Mouse (Mus musculus) embryonic facial prominence, embryonic 13.5 days (tissue): ENCODE data around the gene Nup188. TPM values are rescaled to one million over a fixed set of nuclear protein-coding genes. Genes with fewer than 3 reads are reported as not detected.

Experiments
- ATAC-seq: fragments of 200-750 bp; cut with Nextera tagmentation; 2 replicates; pipeline ENCODE4 v1.8.0; 2017; ENCODE audit warnings: low read depth; ENCODE audit not compliant: insufficient number of reproducible peaks, insufficient read depth, low FRiP score, low TSS enrichment
- H3K27ac ChIP-seq: fragments of 300-500 bp; sonication (generic); 2 replicates; pipeline ENCODE4 v1.5.1; 2015; ENCODE audit warnings: moderate library complexity, mild to moderate bottlenecking, inconsistent platforms
- H3K27me3 ChIP-seq: fragments of 300-500 bp; sonication (generic); 2 replicates; pipeline ENCODE4 v1.6.1; 2015; ENCODE audit warnings: mild to moderate bottlenecking, inconsistent platforms
- H3K36me3 ChIP-seq: fragments of 300-500 bp; sonication (generic); 2 replicates; pipeline ENCODE4 v1.6.1; 2015; ENCODE audit warnings: mild to moderate bottlenecking, inconsistent platforms
- H3K4me1 ChIP-seq: fragments of 300-500 bp; sonication (generic); 2 replicates; pipeline ENCODE4 v1.6.1; 2015; ENCODE audit warnings: inconsistent platforms
- H3K4me2 ChIP-seq: fragments of 300-500 bp; sonication (generic); 2 replicates; pipeline ENCODE4 v1.6.1; 2015; ENCODE audit warnings: moderate library complexity, mild to moderate bottlenecking, inconsistent platforms
- H3K4me3 ChIP-seq: fragments of 300-500 bp; sonication (generic); 2 replicates; pipeline ENCODE4 v1.5.1; 2015; ENCODE audit warnings: mild to moderate bottlenecking, inconsistent platforms
- H3K9ac ChIP-seq: fragments of 300-500 bp; sonication (generic); 2 replicates; pipeline ENCODE4 v1.6.1; 2015; ENCODE audit warnings: mild to moderate bottlenecking, inconsistent platforms
- H3K9me3 ChIP-seq: fragments of 300-500 bp; sonication (generic); 2 replicates; pipeline ENCODE4 v1.6.1; 2016; ENCODE audit warnings: inconsistent platforms
- WGBS: fragments of 180-500 bp; shearing (Covaris S2); methylation state at CpG from one replicate; pipeline ENCODE4 v1.1.7; 2015; ENCODE audit warnings: mixed read lengths; 5-methylcytosine and 5-hydroxymethylcytosine counted together
- polyA plus RNA-seq: library from polyadenylated mRNA; unstranded; fragments of >200 nt; fragmentation: Nextera tagmentation; extraction: Ambion mirVana; gene quantifications from 2 replicates; pipeline ENCODE4 v1.2.1, GENCODE M21; 2015

The Nup188 gene
- polyA plus RNA-seq, 1 experiment from 2014 or later, result 40.7 TPM

DNA sequence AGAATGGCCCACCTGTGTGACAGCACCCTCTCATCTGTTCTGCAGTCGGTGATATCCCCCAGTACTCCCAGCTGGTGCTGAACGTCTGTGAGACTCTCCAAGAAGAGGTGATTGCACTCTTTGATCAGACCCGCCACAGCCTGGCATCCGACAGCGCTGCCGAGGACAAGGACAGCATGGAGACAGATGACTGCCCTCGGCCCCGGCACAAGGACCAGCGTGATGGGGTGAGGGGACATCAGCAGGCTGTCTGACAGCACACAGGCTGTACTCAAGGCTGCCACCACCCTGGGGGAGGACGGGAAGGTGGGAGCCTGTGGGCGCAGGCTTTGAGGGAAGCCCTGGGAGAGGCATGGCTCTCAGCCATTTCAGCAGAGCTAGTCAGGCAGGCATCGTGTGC lies 51.0 kb downstream of the Nup188 start:
- Histone ChIP-seq H3K4me3 (no peak overlapping the region), H3K27me3 (no peaks in the 10 kb centered on the region), H3K9me3 (no peaks in the 10 kb centered on the region), H3K9ac (no peak overlapping the region), H3K27ac (no peak overlapping the region), H3K4me2 (no peak overlapping the region), H3K4me1 (no peaks in the 10 kb centered on the region), H3K36me3 (peaks cover 97% of the 10 kb centered on the region)
- ATAC-seq, result no peak
- 85% methylated on average over 12 of the region's 12 CpGs for WGBS

GRCm38 (mm10) chr2:30342061-30342460 lies 55.9 kb downstream of the Nup188 start:
- Histone ChIP-seq H3K27ac (no peak overlapping the region), H3K9me3 (no peaks in the 10 kb centered on the region), H3K36me3 (peaks cover 97% of the 10 kb centered on the region), H3K4me2 (no peak overlapping the region), H3K4me1 (no peaks in the 10 kb centered on the region), H3K9ac (no peak overlapping the region), H3K27me3 (no peaks in the 10 kb centered on the region), H3K4me3 (no peak overlapping the region)
- no peak for ATAC-seq
- 92% methylated on average over 3 of the region's 3 CpGs for WGBS

DNA sequence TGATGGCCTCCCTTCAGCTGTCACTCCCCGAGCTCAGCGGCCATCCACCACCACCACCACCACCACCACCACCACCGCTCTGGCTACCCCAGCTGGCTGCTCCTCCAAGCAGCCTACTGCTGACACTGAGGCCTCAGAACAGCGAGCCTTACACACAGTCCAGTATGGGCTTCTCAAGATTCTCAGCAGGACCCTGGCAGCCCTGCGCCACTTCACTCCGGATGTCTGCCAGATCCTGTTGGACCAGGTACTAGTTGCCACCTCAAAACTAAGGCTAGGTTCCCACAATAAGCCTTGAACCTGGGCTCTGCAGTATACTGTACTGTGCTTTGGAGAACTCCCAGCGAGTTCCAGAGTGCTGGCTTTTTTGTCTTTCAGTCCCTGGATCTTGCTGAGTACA lies 56.3 kb downstream of the Nup188 start:
- Histone ChIP-seq H3K4me3 (no peak overlapping the region), H3K9me3 (no peaks in the 10 kb centered on the region), H3K4me2 (no peak overlapping the region), H3K9ac (no peak overlapping the region), H3K4me1 (no peaks in the 10 kb centered on the region), H3K36me3 (peaks cover 97% of the 10 kb centered on the region), H3K27me3 (no peaks in the 10 kb centered on the region), H3K27ac (no peak overlapping the region)
- WGBS, result 93% methylated on average over 7 of the region's 7 CpGs
- ATAC-seq, result no peak

DNA sequence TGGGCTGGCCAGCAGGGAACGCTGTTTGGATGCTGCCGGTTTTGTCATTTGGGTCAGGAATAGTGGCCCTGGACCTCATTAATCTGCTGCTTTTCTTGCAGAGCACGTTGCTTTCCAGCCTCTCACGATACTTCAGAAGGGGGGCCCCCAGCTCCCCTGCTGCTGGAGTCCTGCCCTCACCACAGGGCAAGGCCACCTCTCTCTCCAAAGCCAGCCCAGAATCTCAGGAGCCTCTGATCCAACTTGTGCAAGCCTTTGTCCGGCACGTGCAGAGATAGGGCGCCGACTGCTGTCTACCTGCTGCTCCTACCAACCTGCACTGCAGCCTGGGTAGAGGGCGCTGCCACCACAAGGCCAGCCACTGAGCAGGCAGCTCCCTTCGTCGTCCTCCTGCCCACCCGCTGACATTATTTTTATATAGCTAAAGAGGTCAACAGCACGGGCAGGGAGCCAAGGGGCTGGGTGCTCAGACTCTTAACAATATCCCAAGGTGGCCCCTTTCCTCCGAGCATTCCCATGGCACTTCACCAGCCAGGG lies 57.5 kb downstream of the Nup188 start:
- H3K9ac ChIP-seq, result no peak overlapping the region; the same call in 1 of the 2 replicates
- no peak overlapping the region for H3K4me2 ChIP-seq
- no peaks in the 10 kb centered on the region for H3K27me3 ChIP-seq
- no peaks in the 10 kb centered on the region for H3K9me3 ChIP-seq
- 85% methylated on average over 14 of the region's 14 CpGs for WGBS
- peaks cover 100% of the 10 kb centered on the region for H3K36me3 ChIP-seq
- no peak overlapping the region for H3K4me3 ChIP-seq
- no peaks in the 10 kb centered on the region for H3K4me1 ChIP-seq
- H3K27ac ChIP-seq, result no peak overlapping the region
- ATAC-seq, result no peak

DNA sequence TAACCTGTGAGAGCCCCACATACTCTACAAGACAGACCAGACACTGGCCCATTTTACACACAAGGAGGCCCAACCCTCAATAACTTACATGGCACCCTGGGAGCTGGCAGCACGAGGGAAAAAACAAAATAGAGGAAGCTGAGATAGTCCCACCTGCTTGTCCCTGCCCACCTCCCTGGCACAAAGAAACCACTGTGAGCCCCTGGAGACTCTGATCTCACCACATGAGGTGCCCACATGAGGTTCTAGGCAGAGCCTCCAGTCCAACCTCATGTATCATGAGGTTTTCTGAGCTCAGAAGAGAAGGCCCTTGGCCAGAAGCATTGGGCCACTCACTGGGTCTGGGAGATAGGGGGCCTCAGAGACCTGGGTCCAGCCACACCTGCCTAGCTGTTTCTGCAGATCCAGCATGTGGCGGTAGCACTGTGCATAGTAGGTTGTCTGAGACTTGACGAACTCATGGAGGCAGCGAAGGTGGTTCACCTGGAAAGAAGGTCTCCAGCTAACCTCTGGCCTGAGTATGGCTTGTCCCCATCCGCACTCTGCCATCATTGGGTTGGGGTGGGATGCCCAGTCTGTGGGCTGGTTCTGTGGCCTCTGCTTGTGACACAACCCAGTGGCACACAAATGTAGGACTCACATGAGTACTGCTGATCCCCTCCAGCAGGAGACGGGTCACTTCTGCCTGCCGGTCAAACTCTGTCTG lies 59.9 kb downstream of the Nup188 start:
- Histone ChIP-seq H3K27ac (no peak overlapping the region), H3K4me3 (no peak overlapping the region), H3K9ac (no peak overlapping the region), H3K4me1 (no peaks in the 10 kb centered on the region; the same call in 1 of the 2 replicates), H3K4me2 (no peak overlapping the region), H3K27me3 (no peaks in the 10 kb centered on the region), H3K36me3 (peaks cover 98% of the 10 kb centered on the region), H3K9me3 (no peaks in the 10 kb centered on the region)
- WGBS, result 90% methylated on average over 7 of the region's 7 CpGs
- no peak for ATAC-seq

DNA sequence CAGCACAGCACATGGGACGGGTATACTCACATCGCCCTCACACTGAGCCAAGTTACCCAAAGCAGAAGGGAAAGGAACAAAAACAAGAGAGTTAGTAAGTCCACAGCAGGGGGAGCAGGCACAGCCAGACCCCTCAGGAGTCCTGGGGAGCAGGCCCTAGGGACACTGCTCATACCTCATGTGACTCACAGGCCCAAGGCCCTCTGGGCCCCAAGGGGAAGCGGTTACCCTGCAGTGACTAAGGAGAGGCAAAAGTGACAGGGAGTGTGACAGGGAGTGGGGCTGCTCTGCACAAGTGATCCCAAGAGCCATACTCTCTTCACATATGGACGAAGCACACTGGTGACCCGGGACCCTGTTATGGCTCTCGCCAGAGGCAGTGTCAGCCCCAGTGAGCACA lies 63.0 kb downstream of the Nup188 start:
- H3K9ac ChIP-seq, result no peak overlapping the region
- H3K4me3 ChIP-seq, result no peak overlapping the region
- no peaks in the 10 kb centered on the region for H3K9me3 ChIP-seq
- WGBS, result 90% methylated on average over 6 of the region's 6 CpGs
- no peak overlapping the region for H3K27ac ChIP-seq
- H3K4me1 ChIP-seq, result no peaks in the 10 kb centered on the region; the same call in 1 of the 2 replicates
- no peaks in the 10 kb centered on the region for H3K27me3 ChIP-seq
- H3K36me3 ChIP-seq, result peaks cover 91% of the 10 kb centered on the region
- H3K4me2 ChIP-seq, result no peak overlapping the region
- ATAC-seq, result no peak

DNA sequence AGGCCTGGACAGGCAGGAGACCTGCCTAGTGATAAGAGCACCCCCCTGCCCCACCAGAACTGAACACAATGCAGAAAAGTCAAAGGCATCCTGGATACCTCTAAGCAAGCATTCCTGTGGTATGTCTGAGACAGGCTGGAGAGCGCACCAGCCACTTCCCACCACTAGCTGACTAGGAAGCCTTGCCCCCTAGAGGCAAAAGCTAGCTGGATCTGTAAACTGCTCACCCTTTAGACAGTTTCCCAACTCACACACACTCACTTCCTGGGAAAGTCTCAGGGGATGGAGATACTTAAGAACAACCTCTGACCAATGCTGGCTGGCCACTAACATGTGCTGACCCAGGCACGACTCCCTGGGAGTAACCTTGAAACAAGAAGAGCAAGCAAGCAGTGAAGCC lies 65.0 kb downstream of the Nup188 start:
- 72% methylated on average over 2 of the region's 2 CpGs for WGBS
- H3K4me1 ChIP-seq, result no peaks in the 10 kb centered on the region; the same call in 1 of the 2 replicates
- no peak overlapping the region for H3K27ac ChIP-seq
- no peak overlapping the region for H3K4me3 ChIP-seq
- no peaks in the 10 kb centered on the region for H3K9me3 ChIP-seq
- no peak overlapping the region for H3K9ac ChIP-seq
- H3K36me3 ChIP-seq, result peaks cover 84% of the 10 kb centered on the region
- ATAC-seq, result no peak
- H3K27me3 ChIP-seq, result no peaks in the 10 kb centered on the region
- no peak overlapping the region for H3K4me2 ChIP-seq

DNA sequence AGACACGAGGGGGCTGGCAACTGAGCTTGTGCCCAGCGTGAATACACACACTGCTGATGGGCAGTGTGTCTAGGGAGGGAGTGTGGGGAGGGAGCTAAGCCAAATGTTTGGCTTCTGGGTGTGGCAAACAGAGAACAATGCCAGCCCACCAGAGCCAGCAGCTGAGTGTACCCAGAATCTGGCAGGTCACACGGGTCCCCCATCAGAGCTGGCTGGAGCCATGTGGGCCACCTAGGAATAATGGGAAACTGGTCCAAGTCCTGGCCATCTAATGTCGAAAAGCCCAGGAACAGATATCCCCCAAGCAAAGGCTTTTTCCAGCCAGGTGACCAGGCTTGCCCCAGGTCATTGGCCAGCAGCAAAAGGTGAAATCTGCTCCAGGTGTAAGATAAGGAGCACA lies 69.7 kb downstream of the Nup188 start:
- H3K4me3 ChIP-seq, result no peak overlapping the region
- H3K4me1 ChIP-seq, result peaks cover 24% of the 10 kb centered on the region
- no peak for ATAC-seq
- no peak overlapping the region for H3K27ac ChIP-seq
- H3K4me2 ChIP-seq, result no peak overlapping the region
- H3K9me3 ChIP-seq, result no peaks in the 10 kb centered on the region
- H3K9ac ChIP-seq, result peak overlapping the region; percentile 27; the same call in 1 of the 2 replicates
- peaks cover 37% of the 10 kb centered on the region for H3K36me3 ChIP-seq
- WGBS, result 65% methylated on average over 4 of the region's 4 CpGs
- no peaks in the 10 kb centered on the region for H3K27me3 ChIP-seq

GRCm38 (mm10) chr2:30356266-30356665 lies 70.1 kb downstream of the Nup188 start:
- WGBS, result 52% methylated on average over 4 of the region's 4 CpGs
- peaks cover 24% of the 10 kb centered on the region for H3K4me1 ChIP-seq
- peaks cover 35% of the 10 kb centered on the region for H3K36me3 ChIP-seq
- H3K9me3 ChIP-seq, result no peaks in the 10 kb centered on the region
- H3K4me2 ChIP-seq, result no peak overlapping the region
- H3K9ac ChIP-seq, result 0 out of 2 replicates have a peak overlapping the region, but pooled peaks have one; percentile 27
- 0 out of 2 replicates have a peak overlapping the region, but pooled peaks have one; percentile 8 for H3K27ac ChIP-seq
- no peaks in the 10 kb centered on the region for H3K27me3 ChIP-seq
- no peak overlapping the region for H3K4me3 ChIP-seq
- no peak for ATAC-seq

GRCm38 (mm10) chr2:30356906-30357305 lies 70.7 kb downstream of the Nup188 start:
- peaks cover 24% of the 10 kb centered on the region for H3K4me1 ChIP-seq
- no peak overlapping the region for H3K4me2 ChIP-seq
- H3K9ac ChIP-seq, result peak overlapping the region; percentile 85
- no peak for ATAC-seq
- H3K9me3 ChIP-seq, result no peaks in the 10 kb centered on the region
- peaks cover 34% of the 10 kb centered on the region for H3K36me3 ChIP-seq
- H3K4me3 ChIP-seq, result 0 out of 2 replicates have a peak overlapping the region, but pooled peaks have one; percentile 84
- 70% methylated on average over 9 of the region's 9 CpGs for WGBS
- H3K27ac ChIP-seq, result 0 out of 2 replicates have a peak overlapping the region, but pooled peaks have one; percentile 8
- H3K27me3 ChIP-seq, result no peaks in the 10 kb centered on the region

- peaks cover 24% of the 10 kb centered on the region for H3K4me1 ChIP-seq
- WGBS, result 43% methylated on average over 8 of the region's 8 CpGs
Observed at GRCm38 (mm10) chr2:30357552-30358510, 71.6 kb downstream of the Nup188 start.

More at GRCm38 (mm10) chr2:30357552-30358510, 71.6 kb downstream of the Nup188 start:
- no peak for ATAC-seq
- H3K27ac ChIP-seq, result 0 out of 2 replicates have a peak overlapping the region, but pooled peaks have one; percentile 16
- H3K9ac ChIP-seq, result peak overlapping the region; percentile 85
- no peaks in the 10 kb centered on the region for H3K9me3 ChIP-seq
- peaks cover 26% of the 10 kb centered on the region for H3K36me3 ChIP-seq
- peak overlapping the region; percentile 97 for H3K4me2 ChIP-seq
- peak overlapping the region; percentile 84 for H3K4me3 ChIP-seq
- H3K27me3 ChIP-seq, result no peaks in the 10 kb centered on the region
